Mouse (Mus musculus) layer of hippocampus, postnatal 10 days (tissue): ENCODE results near the gene Lrrc74a. TPM values are rescaled to one million over a fixed set of nuclear protein-coding genes. Genes with fewer than 3 reads are reported as not detected.

Experiments
- DNase-seq, 2 experiments: peaks; one replicate each; pipeline ENCODE4 v3.0.0; 2021; ENCODE audit warnings: low spot score in 2 of 2
- long read RNA-seq: library from polyadenylated mRNA; stranded (forward); transcript quantifications from one replicate; pipeline ENCODE4 v2.0.0, GENCODE M21; 2023
- total RNA-seq, 2 experiments: library from RNA; stranded (reverse); gene quantifications; 2 replicates each; pipeline ENCODE4 v1.2.3; 2021

Lrrc74a gene
- total RNA-seq: not detected
- long read RNA-seq: 0 reads

GRCm38 (mm10) chr12:86734319-86734810, at the start of gene Lrrc74a:
TSS of gene Lrrc74a (plus strand) at chr12:86734369.
- DNase-seq: no peak

- no peak for DNase-seq
These were observed 48.9 kb upstream of the Lrrc74a start for GRCm38 (mm10) chr12:86685275-86685674.

GRCm38 (mm10) chr12:86686551-86687330, 47.4 kb upstream of the Lrrc74a start:
- DNase-seq: no peak

- no peak for DNase-seq
These were observed 46.7 kb upstream of the Lrrc74a start for GRCm38 (mm10) chr12:86687445-86687955.

- DNase-seq: no peak
These were observed 46.1 kb upstream of the Lrrc74a start for GRCm38 (mm10) chr12:86687971-86688573.

GRCm38 (mm10) chr12:86688917-86689316, 45.3 kb upstream of the Lrrc74a start:
- DNase-seq: no peak

- peak in 1 of 2 experiments; percentile 22 for DNase-seq
These were observed 43.3 kb upstream of the Lrrc74a start for GRCm38 (mm10) chr12:86690700-86691485.

- DNase-seq: no peak
These were observed 41.5 kb upstream of the Lrrc74a start for GRCm38 (mm10) chr12:86692471-86693356.

GRCm38 (mm10) chr12:86693389-86693788, 40.8 kb upstream of the Lrrc74a start:
- DNase-seq: no peak

GRCm38 (mm10) chr12:86694441-86694840, 39.7 kb upstream of the Lrrc74a start:
- DNase-seq: no peak

- no peak for DNase-seq
These were observed 36.2 kb upstream of the Lrrc74a start for GRCm38 (mm10) chr12:86697996-86698395.

- DNase-seq: no peak
These were observed 35.6 kb upstream of the Lrrc74a start for GRCm38 (mm10) chr12:86698537-86698936.

- peak; percentile 58 to 63 for DNase-seq
These were observed 33.9 kb upstream of the Lrrc74a start for GRCm38 (mm10) chr12:86699965-86700926.

- DNase-seq: no peak
These were observed 33.2 kb upstream of the Lrrc74a start for GRCm38 (mm10) chr12:86700927-86701310.

- DNase-seq: no peak
These were observed 32.7 kb upstream of the Lrrc74a start for GRCm38 (mm10) chr12:86701491-86701890.

GRCm38 (mm10) chr12:86702690-86703089, 31.5 kb upstream of the Lrrc74a start:
- DNase-seq: no peak

GRCm38 (mm10) chr12:86705843-86706242, 28.3 kb upstream of the Lrrc74a start:
- DNase-seq: no peak

- DNase-seq: no peak
These were observed 20.1 kb upstream of the Lrrc74a start for GRCm38 (mm10) chr12:86714026-86714425.

- DNase-seq: peak; percentile 86 to 88
These were observed 18.8 kb upstream of the Lrrc74a start for GRCm38 (mm10) chr12:86715401-86715800.
